Mouse (Mus musculus): ENCODE data around the gene Zxdb.
"Not testable (repeated sequence)": the region's sequence is repeated elsewhere in the genome, so short reads cannot be mapped to it uniquely, and the experiment has no call there.

The Zxdb gene

GRCm38 (mm10) chrX:94724192-94724971 is at the start of gene Zxdb:
Gene Zxdb, plus strand, starts transcription at chrX:94724569.
- peak; percentile 47; the same call in 1 of the 2 replicates for ATAC-seq (ENCODE audit: insufficient number of reproducible peaks, low FRiP score, low TSS enrichment)

GRCm38 (mm10) chrX:94674977-94675376 is 49.4 kb upstream of the Zxdb start:
- no peak for ATAC-seq (ENCODE audit: insufficient number of reproducible peaks, low FRiP score, low TSS enrichment)

GRCm38 (mm10) chrX:94681581-94681980 is 42.8 kb upstream of the Zxdb start:
- ATAC-seq (ENCODE audit: insufficient number of reproducible peaks, low FRiP score, low TSS enrichment): not testable (repeated sequence)

GRCm38 (mm10) chrX:94689593-94689992 is 34.8 kb upstream of the Zxdb start:
- ATAC-seq (ENCODE audit: insufficient number of reproducible peaks, low FRiP score, low TSS enrichment): peak; percentile 84

GRCm38 (mm10) chrX:94706676-94707075 is 17.7 kb upstream of the Zxdb start:
- ATAC-seq (ENCODE audit: insufficient number of reproducible peaks, low FRiP score, low TSS enrichment): not testable (repeated sequence)

GRCm38 (mm10) chrX:94709752-94710151 is 14.6 kb upstream of the Zxdb start:
- ATAC-seq (ENCODE audit: insufficient number of reproducible peaks, low FRiP score, low TSS enrichment): not testable (repeated sequence)

- ATAC-seq (ENCODE audit: insufficient number of reproducible peaks, low FRiP score, low TSS enrichment): 0 out of 2 replicates have a peak, but pooled peaks have one; percentile 38
These were observed 702 bp downstream of the Zxdb start for GRCm38 (mm10) chrX:94724972-94725569.

- ATAC-seq (ENCODE audit: insufficient number of reproducible peaks, low FRiP score, low TSS enrichment): peak; percentile 69
These were observed 1.3 kb downstream of the Zxdb start for GRCm38 (mm10) chrX:94725627-94726083.

GRCm38 (mm10) chrX:94731596-94731995 is 7.2 kb downstream of the Zxdb start:
- ATAC-seq (ENCODE audit: insufficient number of reproducible peaks, low FRiP score, low TSS enrichment): no peak

- ATAC-seq (ENCODE audit: insufficient number of reproducible peaks, low FRiP score, low TSS enrichment): no peak
These were observed 29.4 kb downstream of the Zxdb start for GRCm38 (mm10) chrX:94753733-94754132.

GRCm38 (mm10) chrX:94759959-94760358 is 35.6 kb downstream of the Zxdb start:
- ATAC-seq (ENCODE audit: insufficient number of reproducible peaks, low FRiP score, low TSS enrichment): no peak

GRCm38 (mm10) chrX:94773876-94774275 is 49.5 kb downstream of the Zxdb start:
- ATAC-seq (ENCODE audit: insufficient number of reproducible peaks, low FRiP score, low TSS enrichment): no peak
